Mouse (Mus musculus) myocyte (in vitro differentiated cells): ENCODE data around the gene Tuba8.

Experiments used
- E2F4 ChIP-seq: IDR thresholded peaks from one replicate; pipeline ENCODE4 v1.6.1; 2011; ENCODE audit warnings: mild to moderate bottlenecking, control low read depth, moderate library complexity; ENCODE audit not compliant: insufficient read depth
- MYOD1 ChIP-seq, 3 experiments: IDR thresholded peaks; one replicate each; pipeline ENCODE4 v1.6.1; 2011; ENCODE audit warnings: control low read depth in 2 of 3, low read depth in 2 of 3, mild to moderate bottlenecking in 2 of 3, moderate library complexity in 1 of 3; ENCODE audit not compliant: insufficient read length in 2 of 3, control insufficient read depth in 1 of 3
- MYOG ChIP-seq, 3 experiments: IDR thresholded peaks; one replicate each; pipeline ENCODE4 v1.6.1; 2011; ENCODE audit warnings: control low read depth in 2 of 3, low read depth in 2 of 3, mild to moderate bottlenecking in 2 of 3; ENCODE audit not compliant: insufficient read length in 2 of 3, control insufficient read depth in 1 of 3, insufficient read depth in 1 of 3
- POLR2A ChIP-seq: IDR thresholded peaks from one replicate; pipeline ENCODE4 v1.6.1; 2011; ENCODE audit warnings: low read depth, mild to moderate bottlenecking, control low read depth, moderate library complexity; ENCODE audit not compliant: insufficient read length
- POLR2AphosphoS2 ChIP-seq: IDR thresholded peaks from one replicate; pipeline ENCODE4 v1.6.1; 2011; ENCODE audit warnings: low read depth, control low read depth; ENCODE audit not compliant: insufficient read length
- REST ChIP-seq: IDR thresholded peaks from one replicate; pipeline ENCODE4 v1.6.1; 2011; ENCODE audit warnings: mild to moderate bottlenecking, control low read depth, moderate library complexity; ENCODE audit not compliant: insufficient read depth, insufficient read length
- TCF12 ChIP-seq: IDR thresholded peaks from one replicate; pipeline ENCODE4 v1.6.1; 2011; ENCODE audit warnings: mild to moderate bottlenecking, control low read depth; ENCODE audit not compliant: poor library complexity, insufficient read depth, severe bottlenecking
- USF1 ChIP-seq: IDR thresholded peaks from one replicate; pipeline ENCODE4 v1.6.1; 2011; ENCODE audit warnings: low read depth, mild to moderate bottlenecking, control low read depth, moderate library complexity

GRCm38 (mm10) chr6:121191261-121192009, 19.1 kb upstream of the Tuba8 start:
- TF ChIP-seq TCF12 (no peak), MYOD1 (IDR thresholded peaks at IDR 0.05; ENCODE audit: control insufficient read depth in 1 of 3, insufficient read length in 2 of 3, low read depth in 2 of 3) (no peak), E2F4 (no peak), USF1 (no peak), POLR2AphosphoS2 (no peak), POLR2A (no peak), MYOG (IDR thresholded peaks at IDR 0.05; ENCODE audit: control insufficient read depth in 1 of 3, insufficient read depth in 1 of 3, insufficient read length in 2 of 3, low read depth in 2 of 3) (no peak), REST (no peak)
